Mouse (Mus musculus): ENCODE measurements around the gene Inpp5b. TPM values are rescaled to one million over a fixed set of nuclear protein-coding genes. Genes with fewer than 3 reads are reported as not detected.

Inpp5b gene
- polyA plus RNA-seq, 1 experiment from 2014 or later, result 24.9 TPM

DNA sequence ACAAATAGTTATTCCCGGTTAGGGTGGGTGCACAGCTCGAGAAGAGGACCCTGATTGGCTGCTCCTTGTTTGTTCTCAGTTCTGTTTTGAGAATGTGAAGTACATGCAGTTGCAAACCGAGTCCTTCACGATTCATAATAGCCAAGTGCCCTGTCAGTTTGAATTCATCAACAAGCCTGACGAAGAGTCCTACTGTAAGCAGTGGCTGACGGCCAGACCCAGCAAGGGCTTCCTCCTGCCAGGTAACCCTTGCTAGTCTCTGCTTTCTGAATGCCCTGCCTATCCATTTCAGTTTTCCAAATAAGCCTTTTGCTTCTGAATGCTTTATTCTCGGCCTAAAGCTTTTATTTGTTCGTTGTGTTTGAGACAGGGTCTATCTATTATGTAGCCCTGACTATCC, 50.5 kb downstream of the Inpp5b start:
- H3K27me3 ChIP-seq (ENCODE audit: control insufficient read depth, insufficient read depth, low read length), result no peaks in the 10 kb centered on the region
- H3K4me2 ChIP-seq (replicated peaks; ENCODE audit: low read depth, low read length), result no peak overlapping the region
- ATAC-seq (ENCODE audit: low FRiP score), result no peak
- no peak overlapping the region for H3K9ac ChIP-seq (ENCODE audit: low read depth, low read length)
- H3K4me3 ChIP-seq (ENCODE audit: low read depth, low read length), result no peak overlapping the region
- no peaks in the 10 kb centered on the region for H3K9me3 ChIP-seq (ENCODE audit: control insufficient read depth, low read length)
- WGBS, result 92% methylated on average over 8 of the region's 8 CpGs
- H3K4me1 ChIP-seq (replicated peaks; ENCODE audit: control insufficient read depth, insufficient read depth, low read length), result no peaks in the 10 kb centered on the region
- no peak overlapping the region for H3K27ac ChIP-seq (ENCODE audit: low read depth, low read length)
- H3K36me3 ChIP-seq (ENCODE audit: control insufficient read depth, insufficient read depth, low read length), result peaks cover 6% of the 10 kb centered on the region; the same call in 1 of the 2 replicates
- DNase-seq (ENCODE audit: low spot score), result no peak

DNA sequence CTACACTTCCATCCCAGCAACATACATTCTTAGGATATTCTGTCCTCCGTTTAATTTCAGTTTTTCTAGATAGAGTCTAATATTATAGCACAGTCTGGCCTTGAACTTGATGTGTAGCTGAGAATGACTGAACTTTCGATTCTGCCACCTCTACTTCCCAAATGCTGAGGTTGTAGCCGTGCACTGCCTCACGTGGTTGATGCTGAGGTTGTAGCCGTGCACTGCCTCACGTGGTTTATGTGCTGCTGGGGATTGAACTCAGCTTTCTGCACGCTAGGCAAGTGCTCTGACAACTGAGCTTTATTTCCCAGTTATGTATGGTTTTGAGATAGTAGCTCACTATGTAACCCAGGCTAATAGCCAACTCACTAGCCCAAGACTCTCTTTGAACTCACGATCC, 54.5 kb downstream of the Inpp5b start:
- Histone ChIP-seq H3K27me3 (ENCODE audit: control insufficient read depth, insufficient read depth, low read length) (no peaks in the 10 kb centered on the region), H3K4me2 (replicated peaks; ENCODE audit: low read depth, low read length) (no peak overlapping the region), H3K4me1 (replicated peaks; ENCODE audit: control insufficient read depth, insufficient read depth, low read length) (no peaks in the 10 kb centered on the region), H3K9ac (ENCODE audit: low read depth, low read length) (no peak overlapping the region), H3K27ac (ENCODE audit: low read depth, low read length) (no peak overlapping the region), H3K36me3 (ENCODE audit: control insufficient read depth, insufficient read depth, low read length) (0 out of 2 replicates have a peak, but pooled peaks cover 6% of the 10 kb centered on the region), H3K9me3 (ENCODE audit: control insufficient read depth, low read length) (no peaks in the 10 kb centered on the region), H3K4me3 (ENCODE audit: low read depth, low read length) (no peak overlapping the region)
- 93% methylated on average over 8 of the region's 8 CpGs for WGBS
- ATAC-seq (ENCODE audit: low FRiP score), result no peak
- no peak for DNase-seq (ENCODE audit: low spot score)

DNA sequence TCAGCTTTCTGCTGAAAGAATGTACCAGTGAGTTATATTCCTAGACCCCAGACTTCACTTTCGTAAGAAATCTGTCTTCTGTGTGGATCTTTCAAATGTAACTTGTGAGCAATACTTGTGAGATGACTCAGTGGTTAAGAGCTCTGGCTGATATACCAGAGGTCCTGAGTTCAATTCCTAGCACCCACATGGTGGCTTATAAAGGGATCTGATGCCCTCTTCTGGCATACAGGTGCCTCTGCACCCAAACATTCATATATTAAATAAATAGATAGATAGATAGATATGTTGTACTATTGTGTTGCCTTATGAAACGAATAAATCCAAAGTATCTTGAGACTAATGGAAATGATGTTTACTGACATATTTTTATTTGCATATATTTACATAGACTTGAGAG, 55.3 kb downstream of the Inpp5b start:
- WGBS, result 97% methylated on average over 2 of the region's 2 CpGs
- Histone ChIP-seq H3K4me1 (replicated peaks; ENCODE audit: control insufficient read depth, insufficient read depth, low read length) (no peaks in the 10 kb centered on the region), H3K36me3 (ENCODE audit: control insufficient read depth, insufficient read depth, low read length) (0 out of 2 replicates have a peak, but pooled peaks cover 3% of the 10 kb centered on the region), H3K27ac (ENCODE audit: low read depth, low read length) (no peak overlapping the region), H3K4me2 (replicated peaks; ENCODE audit: low read depth, low read length) (no peak overlapping the region), H3K9me3 (ENCODE audit: control insufficient read depth, low read length) (no peaks in the 10 kb centered on the region), H3K4me3 (ENCODE audit: low read depth, low read length) (no peak overlapping the region), H3K27me3 (ENCODE audit: control insufficient read depth, insufficient read depth, low read length) (no peaks in the 10 kb centered on the region), H3K9ac (ENCODE audit: low read depth, low read length) (no peak overlapping the region)
- ATAC-seq (ENCODE audit: low FRiP score) (no peak), DNase-seq (ENCODE audit: low spot score) (no peak)

GRCm38 (mm10) chr4:124801552-124802308, 60.1 kb downstream of the Inpp5b start, which contains the start of gene Mtf1:
TSS of gene Mtf1 (plus strand) at chr4:124802104.
- WGBS, result 4% methylated on average over 21 of the region's 21 CpGs
- Histone ChIP-seq H3K4me1 (replicated peaks; ENCODE audit: control insufficient read depth, insufficient read depth, low read length) (peaks cover 6% of the 10 kb centered on the region), H3K9me3 (ENCODE audit: control insufficient read depth, low read length) (no peaks in the 10 kb centered on the region), H3K27me3 (ENCODE audit: control insufficient read depth, insufficient read depth, low read length) (no peaks in the 10 kb centered on the region), H3K4me3 (ENCODE audit: low read depth, low read length) (peak within 1 kb of the TSS; percentile 77), H3K36me3 (ENCODE audit: control insufficient read depth, insufficient read depth, low read length) (peaks cover 3% of the 10 kb centered on the region; the same call in 1 of the 2 replicates), H3K4me2 (replicated peaks; ENCODE audit: low read depth, low read length) (peak within 1 kb of the TSS; percentile 78), H3K27ac (ENCODE audit: low read depth, low read length) (peak within 1 kb of the TSS; percentile 95), H3K9ac (ENCODE audit: low read depth, low read length) (peak within 1 kb of the TSS; percentile 89)
- DNase-seq (ENCODE audit: low spot score) (peak; percentile 96), ATAC-seq (ENCODE audit: low FRiP score) (peak; percentile 83)

- ATAC-seq (ENCODE audit: low FRiP score), result peak; percentile 100
- 3% methylated on average over 52 of the region's 53 CpGs for WGBS
- H3K27me3 ChIP-seq (ENCODE audit: control insufficient read depth, insufficient read depth, low read length), result no peaks in the 10 kb centered on the region
- DNase-seq (ENCODE audit: low spot score), result peak; percentile 98
- H3K4me2 ChIP-seq (replicated peaks; ENCODE audit: low read depth, low read length), result peak overlapping the region; percentile 78
- H3K4me3 ChIP-seq (ENCODE audit: low read depth, low read length), result peak overlapping the region; percentile 77
- peak overlapping the region; percentile 89 for H3K9ac ChIP-seq (ENCODE audit: low read depth, low read length)
- no peaks in the 10 kb centered on the region for H3K9me3 ChIP-seq (ENCODE audit: control insufficient read depth, low read length)
- H3K27ac ChIP-seq (ENCODE audit: low read depth, low read length), result peak overlapping the region; percentile 95
- peaks cover 6% of the 10 kb centered on the region for H3K4me1 ChIP-seq (replicated peaks; ENCODE audit: control insufficient read depth, insufficient read depth, low read length)
- peaks cover 3% of the 10 kb centered on the region; the same call in 1 of the 2 replicates for H3K36me3 ChIP-seq (ENCODE audit: control insufficient read depth, insufficient read depth, low read length)
Measured at GRCm38 (mm10) chr4:124802309-124803260, 60.9 kb downstream of the Inpp5b start.

DNA sequence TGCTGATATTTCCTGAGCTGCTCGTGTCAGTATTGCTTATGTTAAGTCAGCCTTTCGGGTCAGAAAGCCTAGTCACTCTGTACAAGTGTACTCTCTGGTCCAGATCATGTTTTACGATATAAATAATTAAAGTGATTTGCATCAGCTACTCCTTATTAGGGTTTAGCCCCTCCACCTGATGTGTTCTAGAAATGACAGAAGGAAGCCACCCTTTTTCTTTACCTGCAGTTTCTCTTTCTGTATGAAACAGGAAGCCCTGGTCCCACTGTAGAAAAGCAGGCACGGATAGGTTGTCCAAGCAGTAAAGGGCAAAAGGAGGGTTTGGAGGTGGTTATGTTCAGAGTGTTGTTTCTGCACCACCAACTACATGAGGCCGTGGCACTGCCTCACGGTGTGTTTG, 61.8 kb downstream of the Inpp5b start:
- H3K27ac ChIP-seq (ENCODE audit: low read depth, low read length), result no peak overlapping the region
- ATAC-seq (ENCODE audit: low FRiP score) (no peak), DNase-seq (ENCODE audit: low spot score) (no peak)
- WGBS, result 87% methylated on average over 6 of the region's 6 CpGs
- peak overlapping the region; percentile 89; the same call in 1 of the 2 replicates for H3K9ac ChIP-seq (ENCODE audit: low read depth, low read length)
- no peaks in the 10 kb centered on the region; the same call in 1 of the 2 replicates for H3K36me3 ChIP-seq (ENCODE audit: control insufficient read depth, insufficient read depth, low read length)
- H3K4me2 ChIP-seq (replicated peaks; ENCODE audit: low read depth, low read length), result peak overlapping the region; percentile 78
- no peaks in the 10 kb centered on the region for H3K27me3 ChIP-seq (ENCODE audit: control insufficient read depth, insufficient read depth, low read length)
- peak overlapping the region; percentile 77 for H3K4me3 ChIP-seq (ENCODE audit: low read depth, low read length)
- no peaks in the 10 kb centered on the region for H3K9me3 ChIP-seq (ENCODE audit: control insufficient read depth, low read length)
- H3K4me1 ChIP-seq (replicated peaks; ENCODE audit: control insufficient read depth, insufficient read depth, low read length), result peaks cover 6% of the 10 kb centered on the region

DNA sequence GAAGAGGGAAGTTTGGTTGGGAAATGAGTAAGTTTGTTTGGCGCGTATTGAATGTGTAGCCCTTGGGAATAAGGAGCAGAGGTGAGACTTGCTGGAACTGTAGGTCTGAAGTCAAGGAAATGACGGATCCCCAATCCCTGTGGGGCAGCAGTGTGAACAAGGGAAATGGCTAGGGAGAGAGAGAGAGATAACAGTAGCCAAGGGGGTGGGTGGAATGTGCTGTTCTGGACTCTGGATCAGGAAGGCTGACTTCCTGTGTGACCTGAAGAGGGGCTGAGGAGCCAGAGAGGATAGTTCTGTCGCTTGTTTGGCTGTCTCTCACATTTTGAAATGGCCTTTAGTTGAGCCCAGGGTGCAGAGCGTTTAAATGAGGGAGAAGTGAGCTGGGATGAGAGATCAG, 66.9 kb downstream of the Inpp5b start:
- no peak overlapping the region for H3K27ac ChIP-seq (ENCODE audit: low read depth, low read length)
- no peak overlapping the region for H3K4me3 ChIP-seq (ENCODE audit: low read depth, low read length)
- DNase-seq (ENCODE audit: low spot score) (no peak), ATAC-seq (ENCODE audit: low FRiP score) (no peak)
- no peaks in the 10 kb centered on the region; the same call in 1 of the 2 replicates for H3K36me3 ChIP-seq (ENCODE audit: control insufficient read depth, insufficient read depth, low read length)
- H3K9me3 ChIP-seq (ENCODE audit: control insufficient read depth, low read length), result no peaks in the 10 kb centered on the region
- H3K4me2 ChIP-seq (replicated peaks; ENCODE audit: low read depth, low read length), result no peak overlapping the region
- H3K4me1 ChIP-seq (replicated peaks; ENCODE audit: control insufficient read depth, insufficient read depth, low read length), result peaks cover 2% of the 10 kb centered on the region; the same call in 1 of the 2 replicates
- 85% methylated on average over 5 of the region's 5 CpGs for WGBS
- no peak overlapping the region for H3K9ac ChIP-seq (ENCODE audit: low read depth, low read length)
- no peaks in the 10 kb centered on the region for H3K27me3 ChIP-seq (ENCODE audit: control insufficient read depth, insufficient read depth, low read length)

GRCm38 (mm10) chr4:124809136-124809883, 67.7 kb downstream of the Inpp5b start:
- no peaks in the 10 kb centered on the region for H3K9me3 ChIP-seq (ENCODE audit: control insufficient read depth, low read length)
- WGBS, result 87% methylated on average over 9 of the region's 9 CpGs
- H3K36me3 ChIP-seq (ENCODE audit: control insufficient read depth, insufficient read depth, low read length), result no peaks in the 10 kb centered on the region; the same call in 1 of the 2 replicates
- no peak overlapping the region for H3K9ac ChIP-seq (ENCODE audit: low read depth, low read length)
- no peak overlapping the region for H3K4me3 ChIP-seq (ENCODE audit: low read depth, low read length)
- H3K27me3 ChIP-seq (ENCODE audit: control insufficient read depth, insufficient read depth, low read length), result no peaks in the 10 kb centered on the region
- H3K4me2 ChIP-seq (replicated peaks; ENCODE audit: low read depth, low read length), result no peak overlapping the region
- ATAC-seq (ENCODE audit: low FRiP score), result no peak
- no peak for DNase-seq (ENCODE audit: low spot score)
- no peak overlapping the region for H3K27ac ChIP-seq (ENCODE audit: low read depth, low read length)
- H3K4me1 ChIP-seq (replicated peaks; ENCODE audit: control insufficient read depth, insufficient read depth, low read length), result no peaks in the 10 kb centered on the region

All from hindbrain, embryonic 11.5 days (tissue).